Mouse (Mus musculus): ENCODE measurements around the gene Gm2a. TPM values are rescaled to one million over a fixed set of nuclear protein-coding genes. Genes with fewer than 3 reads are reported as not detected.

Gene Gm2a
- total RNA-seq, 2 experiments from 2014 or later, result 6.5 to 6.7 TPM

DNA sequence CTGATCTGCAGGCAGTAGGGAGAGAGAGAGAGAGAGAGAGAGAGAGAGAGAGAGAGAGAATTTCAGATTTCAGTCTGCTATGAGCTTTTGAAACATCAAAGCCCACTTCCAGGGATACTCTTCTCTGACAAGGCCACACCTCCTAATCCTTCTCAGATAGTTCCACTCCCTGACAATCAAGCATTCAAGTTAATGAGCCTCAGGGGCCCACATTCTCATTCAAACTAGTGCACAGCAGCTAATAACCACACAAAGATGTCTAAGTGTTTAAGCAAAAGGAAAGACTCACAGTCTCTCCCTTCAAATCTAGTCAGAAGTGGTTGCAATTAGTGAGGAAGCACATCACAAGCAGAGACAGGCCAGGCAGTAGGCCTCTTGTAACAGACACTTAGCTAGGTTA lies 22.4 kb downstream of the Gm2a start:
- peak overlapping the region; percentile 6; the same call in 1 of the 2 replicates for H3K27ac ChIP-seq
- no peak for DNase-seq
- intact Hi-C loops (cut with DNase I), result no loop called here
- H3K4me3 ChIP-seq, result no peak overlapping the region
- no peak for TF ChIP-seq CTCF (IDR thresholded peaks at IDR 0.05)

GRCm38 (mm10) chr11:55120821-55121271 lies 22.9 kb downstream of the Gm2a start:
- intact Hi-C loops (cut with DNase I), result no loop called here
- TF ChIP-seq CTCF (IDR thresholded peaks at IDR 0.05), result no peak
- DNase-seq, result no peak
- H3K27ac ChIP-seq, result no peak overlapping the region; the same call in 1 of the 2 replicates
- H3K4me3 ChIP-seq, result no peak overlapping the region

- intact Hi-C loops (cut with DNase I), result no loop called here
- Histone ChIP-seq H3K27ac (no peak overlapping the region), H3K4me3 (no peak overlapping the region)
- DNase-seq, result no peak
- TF ChIP-seq CTCF (IDR thresholded peaks at IDR 0.05), result no peak
These were observed 23.5 kb downstream of the Gm2a start for GRCm38 (mm10) chr11:55121430-55121829.

DNA sequence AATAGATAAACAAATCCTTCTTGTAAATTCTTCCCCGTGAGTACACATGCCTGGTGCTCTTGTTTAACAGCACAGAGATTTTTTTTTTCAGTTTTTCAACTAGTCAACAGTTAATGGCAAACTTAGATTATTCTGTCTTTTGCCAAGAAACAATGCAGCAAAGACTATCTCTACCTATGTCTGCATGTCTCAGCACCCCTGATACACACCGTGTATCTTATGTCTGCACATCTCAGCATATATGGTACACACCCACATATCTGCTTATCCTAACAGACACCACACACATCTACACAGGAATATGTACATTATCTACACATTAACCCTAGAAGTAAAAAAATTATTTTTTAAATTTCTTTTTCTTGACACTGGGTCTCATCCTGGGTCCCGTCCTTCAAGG lies 28.7 kb downstream of the Gm2a start:
- intact Hi-C loops (cut with DNase I), result no loop called here
- Histone ChIP-seq H3K27ac (no peak overlapping the region), H3K4me3 (no peak overlapping the region)
- TF ChIP-seq CTCF (IDR thresholded peaks at IDR 0.05), result no peak
- no peak for DNase-seq

DNA sequence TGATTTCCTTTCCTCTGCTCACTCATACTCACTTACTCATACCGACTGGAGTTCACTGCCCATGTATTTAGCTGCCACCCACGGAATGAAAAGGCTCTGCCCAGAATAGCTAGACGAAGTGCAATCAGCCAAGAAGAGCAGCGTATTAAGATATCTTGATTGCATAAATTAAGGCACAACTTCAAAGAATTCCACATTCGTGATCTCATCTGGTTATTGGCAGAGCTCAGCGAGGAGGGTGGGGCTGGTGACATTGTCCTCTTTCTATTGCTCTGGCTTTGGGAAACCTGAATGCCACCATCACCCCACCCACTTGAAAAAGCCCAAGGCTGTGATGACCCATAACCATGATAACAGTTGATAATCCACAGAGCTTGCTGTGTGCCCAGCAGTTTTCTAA lies 30.0 kb downstream of the Gm2a start:
- intact Hi-C loops (cut with DNase I), result no loop called here
- Histone ChIP-seq H3K4me3 (no peak overlapping the region), H3K27ac (no peak overlapping the region)
- DNase-seq, result no peak
- no peak for TF ChIP-seq CTCF (IDR thresholded peaks at IDR 0.05)

- H3K4me3 ChIP-seq, result no peak overlapping the region
- no peak for DNase-seq
- TF ChIP-seq CTCF (IDR thresholded peaks at IDR 0.05), result no peak
- intact Hi-C loops (cut with DNase I), result no loop called here
- no peak overlapping the region for H3K27ac ChIP-seq
These were observed 30.5 kb downstream of the Gm2a start for GRCm38 (mm10) chr11:55128411-55128810.

DNA sequence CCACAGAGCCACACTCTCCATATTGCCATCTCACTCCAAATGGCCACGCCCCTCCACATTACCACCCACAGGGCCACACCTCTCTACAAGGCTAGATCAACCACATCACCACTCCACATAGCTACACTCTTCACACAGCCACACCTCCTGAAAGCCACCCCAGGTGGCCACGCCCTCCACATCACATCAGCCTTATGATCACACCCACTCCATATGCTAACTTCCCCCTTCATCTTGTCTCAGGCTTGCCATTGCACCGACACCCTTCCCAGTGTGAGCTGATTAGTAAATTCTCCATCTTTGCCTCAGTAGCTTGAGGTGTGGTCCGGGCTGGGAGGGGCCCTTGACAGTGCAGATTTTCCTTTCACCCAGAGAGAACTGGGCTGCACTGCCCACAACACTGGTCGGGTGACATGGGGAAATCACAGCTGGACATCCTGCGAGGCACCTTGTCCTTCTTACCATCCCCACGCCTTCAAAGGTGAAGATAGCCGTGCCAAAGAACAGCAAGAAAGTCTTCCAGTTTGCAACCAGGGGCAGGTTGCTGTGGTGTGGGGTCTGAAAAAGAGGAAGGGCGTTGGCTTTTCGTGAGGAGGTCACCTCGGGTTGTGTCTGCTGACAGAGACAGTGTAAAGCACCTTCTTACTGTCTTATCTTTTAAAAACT lies 33.3 kb downstream of the Gm2a start:
- TF ChIP-seq CTCF (IDR thresholded peaks at IDR 0.05), result no peak
- intact Hi-C loops (cut with DNase I), result no loop called here
- H3K27ac ChIP-seq, result no peak overlapping the region
- H3K4me3 ChIP-seq, result no peak overlapping the region
- no peak for DNase-seq

DNA sequence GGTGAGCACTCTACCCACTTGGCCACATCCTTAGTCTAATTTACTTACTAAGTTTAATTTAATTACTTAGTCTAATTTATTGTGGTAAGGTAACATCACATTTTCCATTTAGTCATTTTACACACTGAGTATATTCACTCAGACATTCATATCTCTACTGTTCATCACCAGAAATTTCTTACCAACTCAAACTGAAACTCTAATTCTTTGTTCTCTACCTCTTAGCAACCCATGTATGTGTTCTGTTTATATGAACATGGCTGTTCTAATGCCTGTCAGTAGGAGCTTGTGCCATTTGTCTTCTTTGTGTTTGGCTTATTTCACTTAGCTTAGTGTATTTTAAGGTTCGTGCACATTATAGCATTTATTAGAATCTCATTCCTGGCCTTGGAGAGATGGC lies 34.0 kb downstream of the Gm2a start:
- no peak overlapping the region for H3K4me3 ChIP-seq
- no peak for TF ChIP-seq CTCF (IDR thresholded peaks at IDR 0.05)
- H3K27ac ChIP-seq, result no peak overlapping the region
- intact Hi-C loops (cut with DNase I), result no loop called here
- DNase-seq, result no peak

DNA sequence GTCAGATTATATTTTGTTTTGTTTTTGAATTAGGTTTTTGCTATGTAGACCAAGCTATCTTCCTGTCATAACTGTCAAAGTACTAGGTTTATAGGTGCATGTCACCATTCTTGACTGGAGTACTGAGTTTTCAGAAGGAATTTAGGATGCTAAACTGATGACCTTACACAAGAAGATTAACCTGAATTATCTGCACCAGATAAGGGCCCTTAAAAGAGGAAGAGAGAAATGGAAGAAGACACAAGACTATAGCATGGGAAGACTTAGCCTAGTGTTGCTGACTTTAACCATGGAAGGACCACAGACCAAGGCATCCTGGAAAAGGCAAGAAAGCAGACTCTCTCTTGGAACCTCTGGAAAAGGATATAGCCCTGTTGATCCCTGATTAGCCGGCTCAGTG lies 35.3 kb downstream of the Gm2a start:
- Histone ChIP-seq H3K27ac (no peak overlapping the region), H3K4me3 (no peak overlapping the region)
- no peak for DNase-seq
- TF ChIP-seq CTCF (IDR thresholded peaks at IDR 0.05), result no peak
- intact Hi-C loops (cut with DNase I), result no loop called here

- H3K4me3 ChIP-seq, result no peak overlapping the region
- H3K27ac ChIP-seq, result no peak overlapping the region
- intact Hi-C loops (cut with DNase I), result no loop called here
- TF ChIP-seq CTCF (IDR thresholded peaks at IDR 0.05), result no peak
- no peak for DNase-seq
These were observed 36.5 kb downstream of the Gm2a start for GRCm38 (mm10) chr11:55134407-55134806.

DNA sequence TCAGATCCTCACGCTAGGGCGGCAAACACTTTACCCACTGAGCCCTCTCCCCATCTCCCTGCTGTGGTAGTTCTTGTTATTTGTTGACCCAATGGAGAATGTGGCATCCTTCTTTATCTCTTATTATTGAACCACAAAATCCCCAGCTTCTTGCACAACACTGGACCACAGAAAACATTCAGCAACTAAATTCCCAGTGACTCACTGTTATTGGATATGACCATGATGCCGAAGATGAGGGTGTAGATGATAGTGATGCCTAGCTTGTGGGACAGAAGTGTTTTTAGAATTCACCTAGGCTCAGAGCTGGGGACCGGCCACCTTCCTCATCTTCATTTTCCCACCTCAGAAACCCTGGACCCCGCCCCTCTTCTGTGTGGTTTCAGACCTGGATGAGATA lies 37.0 kb downstream of the Gm2a start:
- no peak for DNase-seq
- TF ChIP-seq CTCF (IDR thresholded peaks at IDR 0.05), result no peak
- Histone ChIP-seq H3K4me3 (no peak overlapping the region), H3K27ac (no peak overlapping the region)
- intact Hi-C loops (cut with DNase I), result no loop called here

GRCm38 (mm10) chr11:55136770-55137547 lies 39.0 kb downstream of the Gm2a start:
- no peak for TF ChIP-seq CTCF (IDR thresholded peaks at IDR 0.05)
- intact Hi-C loops (cut with DNase I), result no loop called here
- no peak overlapping the region for H3K27ac ChIP-seq
- no peak overlapping the region for H3K4me3 ChIP-seq
- DNase-seq, result no peak

GRCm38 (mm10) chr11:55137646-55138045 lies 39.7 kb downstream of the Gm2a start:
- intact Hi-C loops (cut with DNase I), result no loop called here
- no peak for DNase-seq
- no peak for TF ChIP-seq CTCF (IDR thresholded peaks at IDR 0.05)

DNA sequence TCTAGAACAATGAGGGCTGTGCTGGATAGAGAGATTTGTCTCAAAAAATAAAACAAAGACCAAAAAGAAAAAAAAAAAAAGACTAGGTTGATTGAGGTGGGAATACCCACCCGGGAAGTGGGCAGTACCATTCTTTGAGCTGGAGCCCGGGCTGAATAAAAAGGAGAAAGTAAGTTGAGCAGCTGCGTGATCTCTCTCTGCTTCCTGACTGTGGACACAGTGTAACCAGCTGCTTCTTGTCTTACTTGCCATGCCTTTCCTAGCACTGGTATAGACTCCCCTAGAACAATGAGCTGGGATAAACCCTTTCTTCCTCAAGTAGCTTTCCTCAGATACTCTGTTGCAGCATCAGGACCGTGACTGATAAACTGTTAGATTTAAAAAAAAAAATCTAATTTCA lies 43.6 kb downstream of the Gm2a start:
- no peak for TF ChIP-seq CTCF (IDR thresholded peaks at IDR 0.05)
- Histone ChIP-seq H3K4me3 (no peak overlapping the region), H3K27ac (no peak overlapping the region)
- intact Hi-C loops (cut with DNase I), result no loop called here
- no peak for DNase-seq

More at GRCm38 (mm10) chr11:55137646-55138045, 39.7 kb downstream of the Gm2a start:
- H3K27ac ChIP-seq, result no peak overlapping the region
- H3K4me3 ChIP-seq, result no peak overlapping the region
